Mouse (Mus musculus): ENCODE results near the gene Nadk. TPM values are rescaled to one million over a fixed set of nuclear protein-coding genes. Genes with fewer than 3 reads are reported as not detected.

The Nadk gene
- polyA plus RNA-seq (2015; fragmentation: Nextera tagmentation; extraction: Ambion mirVana), result 45.0 and 49.3 TPM in 2 replicates

- Histone ChIP-seq H3K27me3 (replicated peaks) (no peaks in the 10 kb centered on the region), H3K9ac (peak within 1 kb of the TSS; percentile 73), H3K4me2 (peak within 1 kb of the TSS; percentile 83), H3K4me3 (peak within 1 kb of the TSS; percentile 78), H3K36me3 (peaks cover 44% of the 10 kb centered on the region), H3K9me3 (no peaks in the 10 kb centered on the region), H3K4me1 (peaks cover 64% of the 10 kb centered on the region), H3K27ac (replicated peaks) (peak within 1 kb of the TSS; percentile 93)
- WGBS, result 66% methylated on average over 7 of the region's 7 CpGs
- ATAC-seq (ENCODE audit: extremely low read depth, insufficient number of reproducible peaks, low FRiP score, low TSS enrichment), result no peak
Measured at GRCm38 (mm10) chr4:155561661-155562442, at the start of gene Nadk. TSS of gene Nadk (plus strand) at chr4:155562378.

DNA sequence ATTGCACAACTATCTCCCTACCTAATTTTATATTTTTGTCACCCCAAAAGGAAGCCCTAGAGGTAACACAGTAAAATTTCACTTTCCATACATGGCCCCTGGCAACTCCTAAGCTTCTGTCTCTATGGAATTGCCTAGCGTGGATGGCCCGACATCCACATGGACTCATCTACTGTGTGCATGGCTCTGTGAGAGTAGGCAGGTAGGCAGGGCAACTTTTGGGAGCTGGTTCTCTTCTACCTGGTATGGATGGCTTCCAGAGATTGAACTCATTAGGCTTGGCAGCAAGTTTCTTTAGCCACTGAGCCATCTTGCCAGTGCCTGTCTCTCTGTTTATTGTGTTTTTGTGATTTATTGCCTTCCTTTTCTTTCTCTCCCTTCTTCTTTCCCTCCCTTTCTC lies 47.4 kb upstream of the Nadk start:
- Histone ChIP-seq H3K36me3 (peaks cover 22% of the 10 kb centered on the region), H3K4me3 (no peak overlapping the region), H3K27ac (replicated peaks) (no peak overlapping the region), H3K27me3 (replicated peaks) (no peaks in the 10 kb centered on the region), H3K9me3 (no peaks in the 10 kb centered on the region), H3K4me1 (peaks cover 9% of the 10 kb centered on the region; the same call in 1 of the 2 replicates), H3K4me2 (no peak overlapping the region), H3K9ac (no peak overlapping the region)
- WGBS, result 92% methylated on average over 2 of the region's 2 CpGs
- ATAC-seq (ENCODE audit: extremely low read depth, insufficient number of reproducible peaks, low FRiP score, low TSS enrichment), result no peak

GRCm38 (mm10) chr4:155517948-155518517 lies 44.1 kb upstream of the Nadk start:
- Histone ChIP-seq H3K4me1 (no peaks in the 10 kb centered on the region), H3K4me2 (no peak overlapping the region), H3K36me3 (peaks cover 34% of the 10 kb centered on the region), H3K9ac (no peak overlapping the region), H3K4me3 (no peak overlapping the region), H3K9me3 (no peaks in the 10 kb centered on the region), H3K27me3 (replicated peaks) (no peaks in the 10 kb centered on the region), H3K27ac (replicated peaks) (no peak overlapping the region)
- 84% methylated on average over 7 of the region's 7 CpGs for WGBS
- no peak for ATAC-seq (ENCODE audit: extremely low read depth, insufficient number of reproducible peaks, low FRiP score, low TSS enrichment)

- H3K9me3 ChIP-seq, result no peaks in the 10 kb centered on the region
- no peak overlapping the region for H3K4me2 ChIP-seq
- ATAC-seq (ENCODE audit: extremely low read depth, insufficient number of reproducible peaks, low FRiP score, low TSS enrichment), result no peak
- H3K9ac ChIP-seq, result no peak overlapping the region
- no peak overlapping the region for H3K27ac ChIP-seq (replicated peaks)
- 0 out of 2 replicates have a peak, but pooled peaks cover 2% of the 10 kb centered on the region for H3K4me1 ChIP-seq
- no peaks in the 10 kb centered on the region for H3K27me3 ChIP-seq (replicated peaks)
- WGBS, result 79% methylated on average over 7 of the region's 7 CpGs
- peaks cover 46% of the 10 kb centered on the region for H3K36me3 ChIP-seq
- H3K4me3 ChIP-seq, result no peak overlapping the region
Measured at GRCm38 (mm10) chr4:155522327-155522726, 39.9 kb upstream of the Nadk start.

DNA sequence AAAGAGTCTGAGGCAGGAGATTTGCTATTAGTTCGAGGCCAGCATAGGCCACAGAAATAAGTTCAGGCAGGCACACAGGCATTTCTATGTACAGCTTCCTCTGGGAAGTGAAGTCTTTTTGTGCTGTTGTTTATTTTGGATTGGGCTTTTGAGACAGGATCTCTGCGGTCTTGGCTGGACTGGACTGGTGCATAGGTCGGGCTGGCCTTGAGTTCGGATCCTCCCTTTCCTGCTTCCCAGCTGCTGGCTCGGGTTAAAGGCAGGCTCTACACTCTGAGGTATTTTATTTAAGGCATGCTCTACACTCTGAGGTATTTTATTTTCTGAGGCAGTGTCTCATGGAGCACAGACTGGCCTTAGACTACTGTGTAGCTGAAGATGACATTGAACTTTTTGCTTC lies 36.4 kb upstream of the Nadk start:
- no peak overlapping the region for H3K4me3 ChIP-seq
- H3K9ac ChIP-seq, result no peak overlapping the region
- 64% methylated on average over 5 of the region's 5 CpGs for WGBS
- H3K36me3 ChIP-seq, result peaks cover 67% of the 10 kb centered on the region
- no peaks in the 10 kb centered on the region for H3K9me3 ChIP-seq
- H3K27ac ChIP-seq (replicated peaks), result no peak overlapping the region
- no peak overlapping the region for H3K4me2 ChIP-seq
- ATAC-seq (ENCODE audit: extremely low read depth, insufficient number of reproducible peaks, low FRiP score, low TSS enrichment), result no peak
- H3K27me3 ChIP-seq (replicated peaks), result no peaks in the 10 kb centered on the region
- 0 out of 2 replicates have a peak, but pooled peaks cover 2% of the 10 kb centered on the region for H3K4me1 ChIP-seq

GRCm38 (mm10) chr4:155529294-155529693 lies 32.9 kb upstream of the Nadk start:
- 79% methylated on average over 3 of the region's 3 CpGs for WGBS
- H3K4me3 ChIP-seq, result no peak overlapping the region

DNA sequence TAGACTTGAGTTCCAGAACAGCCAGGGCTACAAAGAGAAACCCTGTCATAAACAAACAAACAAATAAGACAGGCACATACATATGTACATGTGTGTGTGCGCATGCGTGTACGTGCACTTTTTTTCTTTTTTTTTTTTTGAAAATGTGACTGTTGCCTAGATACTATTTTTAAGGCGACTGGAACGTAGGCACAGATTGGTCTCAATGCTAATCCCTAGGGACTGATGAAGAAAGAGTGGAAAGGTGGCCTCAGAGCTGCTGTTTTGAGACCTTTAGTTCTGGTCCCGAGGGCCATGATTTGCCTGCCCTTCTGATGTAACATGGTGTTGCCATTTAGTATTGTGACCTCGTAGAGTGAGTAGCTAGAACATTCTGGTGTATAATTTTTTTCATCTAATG lies 12.2 kb upstream of the Nadk start:
- H3K4me3 ChIP-seq, result no peak overlapping the region
- no peak for ATAC-seq (ENCODE audit: extremely low read depth, insufficient number of reproducible peaks, low FRiP score, low TSS enrichment)
- WGBS, result 91% methylated on average over 7 of the region's 7 CpGs
- no peak overlapping the region for H3K27ac ChIP-seq (replicated peaks)
- H3K27me3 ChIP-seq (replicated peaks), result no peaks in the 10 kb centered on the region
- H3K36me3 ChIP-seq, result peaks cover 88% of the 10 kb centered on the region
- H3K4me1 ChIP-seq, result no peaks in the 10 kb centered on the region
- no peaks in the 10 kb centered on the region for H3K9me3 ChIP-seq
- H3K9ac ChIP-seq, result no peak overlapping the region
- H3K4me2 ChIP-seq, result no peak overlapping the region

More at GRCm38 (mm10) chr4:155529294-155529693, 32.9 kb upstream of the Nadk start:
- no peak for ATAC-seq (ENCODE audit: extremely low read depth, insufficient number of reproducible peaks, low FRiP score, low TSS enrichment)
- no peak overlapping the region for H3K4me2 ChIP-seq
- peaks cover 78% of the 10 kb centered on the region for H3K36me3 ChIP-seq
- H3K9me3 ChIP-seq, result no peaks in the 10 kb centered on the region
- no peak overlapping the region for H3K9ac ChIP-seq
- no peaks in the 10 kb centered on the region for H3K27me3 ChIP-seq (replicated peaks)
- 0 out of 2 replicates have a peak, but pooled peaks cover 2% of the 10 kb centered on the region for H3K4me1 ChIP-seq
- H3K27ac ChIP-seq (replicated peaks), result no peak overlapping the region

GRCm38 (mm10) chr4:155550446-155550845 lies 11.7 kb upstream of the Nadk start:
- no peaks in the 10 kb centered on the region for H3K9me3 ChIP-seq
- H3K9ac ChIP-seq, result no peak overlapping the region
- H3K4me3 ChIP-seq, result no peak overlapping the region
- no peak overlapping the region for H3K27ac ChIP-seq (replicated peaks)
- ATAC-seq (ENCODE audit: extremely low read depth, insufficient number of reproducible peaks, low FRiP score, low TSS enrichment), result no peak
- 75% methylated on average over 2 of the region's 2 CpGs for WGBS
- H3K4me2 ChIP-seq, result no peak overlapping the region
- H3K4me1 ChIP-seq, result no peaks in the 10 kb centered on the region
- H3K36me3 ChIP-seq, result peaks cover 88% of the 10 kb centered on the region
- H3K27me3 ChIP-seq (replicated peaks), result no peaks in the 10 kb centered on the region

- Histone ChIP-seq H3K27me3 (replicated peaks) (no peaks in the 10 kb centered on the region), H3K4me3 (no peak overlapping the region)
Measured at GRCm38 (mm10) chr4:155551073-155551472, 11.1 kb upstream of the Nadk start.

DNA sequence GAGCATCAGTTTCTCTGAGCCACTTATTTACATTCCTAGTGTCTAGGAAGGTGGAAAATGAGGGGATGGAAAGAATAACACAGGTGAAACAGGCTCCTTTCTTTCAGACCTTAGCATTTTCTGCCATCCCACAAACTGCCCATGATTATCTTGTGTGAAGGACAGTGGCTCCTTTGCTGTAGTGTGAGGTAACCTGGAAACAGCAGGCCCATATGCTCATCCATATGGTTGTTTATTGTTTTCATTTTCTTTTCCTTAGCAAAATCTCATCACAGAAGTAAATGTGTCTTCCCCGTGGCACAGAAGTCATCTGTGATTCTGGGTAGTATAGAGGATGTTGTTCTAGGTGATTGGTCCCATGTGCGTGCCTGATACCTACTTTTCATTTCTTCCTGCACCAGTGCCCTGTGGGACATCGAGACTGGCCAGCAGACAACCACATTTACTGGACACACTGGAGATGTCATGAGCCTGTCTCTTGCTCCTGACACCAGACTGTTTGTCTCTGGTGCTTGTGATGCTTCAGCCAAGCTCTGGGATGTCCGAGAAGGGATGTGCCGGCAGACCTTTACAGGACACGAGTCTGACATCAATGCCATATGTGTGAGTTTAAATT lies 9.2 kb upstream of the Nadk start:
- WGBS, result 90% methylated on average over 6 of the region's 6 CpGs
- no peak for ATAC-seq (ENCODE audit: extremely low read depth, insufficient number of reproducible peaks, low FRiP score, low TSS enrichment)

More at GRCm38 (mm10) chr4:155551073-155551472, 11.1 kb upstream of the Nadk start:
- ATAC-seq (ENCODE audit: extremely low read depth, insufficient number of reproducible peaks, low FRiP score, low TSS enrichment), result no peak
- no peak overlapping the region for H3K4me2 ChIP-seq
- 91% methylated on average over 4 of the region's 4 CpGs for WGBS
- H3K9ac ChIP-seq, result no peak overlapping the region
- H3K27ac ChIP-seq (replicated peaks), result no peak overlapping the region
- H3K36me3 ChIP-seq, result peaks cover 88% of the 10 kb centered on the region
- H3K4me1 ChIP-seq, result no peaks in the 10 kb centered on the region
- H3K9me3 ChIP-seq, result no peaks in the 10 kb centered on the region

GRCm38 (mm10) chr4:155554880-155555279 lies 7.3 kb upstream of the Nadk start:
- Histone ChIP-seq H3K27ac (replicated peaks) (no peak overlapping the region), H3K27me3 (replicated peaks) (no peaks in the 10 kb centered on the region), H3K4me2 (no peak overlapping the region), H3K36me3 (peaks cover 99% of the 10 kb centered on the region), H3K9ac (no peak overlapping the region), H3K4me1 (peaks cover 13% of the 10 kb centered on the region), H3K4me3 (no peak overlapping the region), H3K9me3 (no peaks in the 10 kb centered on the region)
- ATAC-seq (ENCODE audit: extremely low read depth, insufficient number of reproducible peaks, low FRiP score, low TSS enrichment), result no peak
- WGBS, result 54% methylated on average over 4 of the region's 4 CpGs

More for the DNA sequence above, 9.2 kb upstream of the Nadk start:
- Histone ChIP-seq H3K27me3 (replicated peaks) (no peaks in the 10 kb centered on the region), H3K36me3 (peaks cover 98% of the 10 kb centered on the region), H3K4me2 (no peak overlapping the region), H3K9me3 (no peaks in the 10 kb centered on the region), H3K4me3 (no peak overlapping the region), H3K9ac (no peak overlapping the region), H3K27ac (replicated peaks) (no peak overlapping the region), H3K4me1 (no peaks in the 10 kb centered on the region)
